Mouse (Mus musculus) lung, adult 2 months (tissue): ENCODE measurements around the gene Mnx1.
"Not testable (repeated sequence)": the region's sequence is repeated elsewhere in the genome, so short reads cannot be mapped to it uniquely, and the experiment has no call there.

Experiments used
- CTCF ChIP-seq: fragments of 200-500 bp; IDR thresholded peaks from 2 replicates; pipeline ENCODE4 v1.5.1; 2011; ENCODE audit warnings: mild to moderate bottlenecking, low read length, control low read depth; ENCODE audit not compliant: insufficient read depth
- POLR2A ChIP-seq: fragments of 200-500 bp; IDR thresholded peaks from 2 replicates; pipeline ENCODE4 v1.6.1; 2011; ENCODE audit warnings: low read depth, mild to moderate bottlenecking, control low read depth, low read length, borderline replicate concordance; ENCODE audit errors: extremely low read depth

DNA sequence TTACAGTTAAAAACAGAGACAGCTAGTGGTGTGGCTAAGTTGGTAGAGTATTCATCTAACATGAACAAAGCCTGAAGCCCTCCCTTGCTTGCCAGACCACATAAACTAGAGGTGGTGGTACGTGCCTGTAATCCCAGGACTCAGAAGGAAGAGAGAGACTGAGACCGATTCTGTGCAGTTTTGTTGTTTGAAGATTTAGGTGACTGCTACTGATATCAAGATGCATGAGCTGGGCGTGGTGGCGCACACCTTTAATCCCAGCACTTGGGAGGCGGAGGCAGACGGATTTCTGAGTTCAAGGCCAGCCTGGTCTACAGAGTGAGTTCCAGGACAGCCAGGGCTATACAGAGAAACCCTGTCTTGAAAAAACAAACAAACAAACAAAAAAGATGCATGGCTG is 41.5 kb downstream of the Mnx1 start:
- not testable (repeated sequence) for TF ChIP-seq POLR2A, CTCF
